Mouse (Mus musculus) olfactory bulb, adult 2 months (tissue): ENCODE results near the gene Pirb.

Experiments used
- CTCF ChIP-seq: fragments of 200-500 bp; IDR thresholded peaks from 2 replicates; pipeline ENCODE4 v1.5.1; 2012; ENCODE audit warnings: low read depth, mild to moderate bottlenecking, low read length, moderate library complexity; ENCODE audit not compliant: insufficient read depth
- POLR2A ChIP-seq: fragments of 200-500 bp; IDR thresholded peaks from 2 replicates; pipeline ENCODE4 v1.6.1; 2012; ENCODE audit warnings: mild to moderate bottlenecking, low read depth, low read length, moderate library complexity; ENCODE audit not compliant: insufficient read depth

- TF ChIP-seq POLR2A (no peak), CTCF (no peak)
Observed at GRCm38 (mm10) chr7:3706343-3706934, 13.8 kb downstream of the Pirb start.
